16 mouse cellular contexts compared by ENCODE assay signal in the genomic region with DNA sequence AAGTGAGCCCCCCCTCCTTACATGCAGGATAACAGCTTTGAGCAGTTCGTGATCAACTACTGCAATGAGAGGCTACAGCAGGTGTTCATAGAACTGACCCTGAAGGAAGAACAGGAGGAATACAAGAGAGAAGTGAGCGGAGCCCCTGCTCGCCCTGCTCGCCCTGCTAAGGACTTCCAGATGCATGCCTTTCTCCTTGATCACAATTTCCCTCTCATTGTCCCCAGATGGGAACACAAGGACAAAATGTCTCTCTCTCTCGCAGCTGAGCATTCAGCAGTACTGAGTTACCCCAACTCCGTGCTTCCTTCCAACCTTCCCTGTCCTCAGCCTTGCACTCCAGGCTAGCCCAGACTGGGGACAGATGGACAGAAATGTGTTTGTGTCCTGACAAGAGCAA. TPM values are rescaled to one million over a fixed set of nuclear protein-coding genes. Genes with fewer than 3 reads are reported as not detected.
"Had no signal": no experiment of that assay in that cellular context is flagged by ENCODE, and none has a peak within 500 bp of the region (broad histone marks: within the 10 kb centered on the region; RNA-seq: fewer than 3 reads in every experiment).

No protein-coding gene starts in this region.

- H3K27ac ChIP-seq: layer of hippocampus, adult 2 months; liver, embryonic 14.5 days; neural tube, embryonic 13.5 days had no signal

- H3K9me3 ChIP-seq: limb, embryonic 12.5 days; neural tube, embryonic 13.5 days had no signal

- H3K4me1 ChIP-seq: neural tube, embryonic 13.5 days had no signal

- H3K9ac ChIP-seq: limb, embryonic 12.5 days; liver, embryonic 14.5 days; neural tube, embryonic 13.5 days had no signal

- DNase-seq: kidney, postnatal 10 days; kidney, postnatal 4 days; lung, adult 18-20 months; midbrain, embryonic 14.5 days; retina, postnatal 1 day; right cerebral cortex, postnatal 4 days; spleen, adult 18-20 months; thymus, adult 18-20 months; thymus, postnatal 14 days had no signal

- H3K4me3 ChIP-seq: layer of hippocampus, adult 2 months; limb, embryonic 12.5 days; neural tube, embryonic 13.5 days had no signal

- H3K27me3 ChIP-seq: limb, embryonic 12.5 days; neural tube, embryonic 13.5 days had no signal

- H3K4me2 ChIP-seq: limb, embryonic 12.5 days; neural tube, embryonic 13.5 days had no signal

- H3K36me3 ChIP-seq: limb, embryonic 12.5 days; neural tube, embryonic 13.5 days had no signal

RNA-seq across cellular contexts. Expression of a gene that starts 7.8 kb away (rescaled TPM):
- polyA plus RNA-seq: midbrain, embryonic 14.5 days had no signal

RNA-seq across cellular contexts. Expression of a gene that starts 11.5 kb away (rescaled TPM):
- total RNA-seq: liver, adult 2 months had no signal
- polyA plus RNA-seq: liver, adult 2 months; lung, embryonic 16.5 days; midbrain, embryonic 14.5 days had no signal

RNA-seq across cellular contexts. Expression of a gene that starts 38.8 kb away (rescaled TPM):
- total RNA-seq: megakaryocyte progenitor cell, adult 5-6 weeks had no signal
